Mouse (Mus musculus) C2C12 (cell line): ENCODE data around the gene Fras1. TPM values are rescaled to one million over a fixed set of nuclear protein-coding genes. Genes with fewer than 3 reads are reported as not detected.

Experiments
- H3K27me3 ChIP-seq: one replicate; pipeline ENCODE4 v1.6.1; 2011; ENCODE audit not compliant: control insufficient read depth, insufficient read depth, insufficient read length
- H3K36me3 ChIP-seq: one replicate; pipeline ENCODE4 v1.6.1; 2011; ENCODE audit not compliant: control insufficient read depth, insufficient read depth
- H3K4me3 ChIP-seq: one replicate; pipeline ENCODE4 v1.5.1; 2011; ENCODE audit warnings: mild to moderate bottlenecking, control low read depth; ENCODE audit not compliant: poor library complexity, insufficient read depth, severe bottlenecking
- H3K79me2 ChIP-seq: one replicate; pipeline ENCODE4 v1.6.1; 2011; ENCODE audit not compliant: control insufficient read depth, insufficient read depth
- H3K79me3 ChIP-seq: one replicate; pipeline ENCODE4 v1.6.1; 2011; ENCODE audit warnings: low read depth, control low read depth
- H3ac ChIP-seq: one replicate; pipeline ENCODE3; 2011; ENCODE audit warnings: low read depth; ENCODE audit not compliant: control insufficient read depth, insufficient read length
- CEBPB ChIP-seq: IDR thresholded peaks from one replicate; pipeline ENCODE4 v1.6.1; 2011; ENCODE audit warnings: low read depth, mild to moderate bottlenecking, control low read depth, moderate library complexity
- CTCF ChIP-seq: IDR thresholded peaks from one replicate; pipeline ENCODE4 v1.5.1; 2011; ENCODE audit not compliant: control insufficient read depth, insufficient read depth, insufficient read length
- FOSL1 ChIP-seq: IDR thresholded peaks from one replicate; pipeline ENCODE4 v1.8.0; 2011; ENCODE audit warnings: mild to moderate bottlenecking, low read length; ENCODE audit not compliant: poor library complexity, insufficient read depth, severe bottlenecking
- MAX ChIP-seq: IDR thresholded peaks from one replicate; pipeline ENCODE4 v1.6.1; 2011; ENCODE audit warnings: mild to moderate bottlenecking, control low read depth
- MYOD1 ChIP-seq: IDR thresholded peaks from one replicate; pipeline ENCODE4 v1.6.1; 2011; ENCODE audit warnings: low read depth; ENCODE audit not compliant: control insufficient read depth, insufficient read length
- MYOG ChIP-seq: IDR thresholded peaks from one replicate; pipeline ENCODE4 v1.6.1; 2011; ENCODE audit not compliant: control insufficient read depth, insufficient read length; ENCODE audit errors: extremely low read depth
- USF1 ChIP-seq: IDR thresholded peaks from one replicate; pipeline ENCODE4 v1.6.1; 2011; ENCODE audit warnings: low read depth, mild to moderate bottlenecking, control low read depth, moderate library complexity
- polyA plus RNA-seq: library from polyadenylated mRNA; unstranded; fragments of >200 nt; fragmentation: generic; extraction: Trizol; gene quantifications from one replicate; pipeline ENCODE4 v1.2.1, GENCODE M21; 2012; ENCODE audit warnings: missing spikeins

Fras1 gene
- polyA plus RNA-seq, 1 experiment, result 0.11 TPM

DNA sequence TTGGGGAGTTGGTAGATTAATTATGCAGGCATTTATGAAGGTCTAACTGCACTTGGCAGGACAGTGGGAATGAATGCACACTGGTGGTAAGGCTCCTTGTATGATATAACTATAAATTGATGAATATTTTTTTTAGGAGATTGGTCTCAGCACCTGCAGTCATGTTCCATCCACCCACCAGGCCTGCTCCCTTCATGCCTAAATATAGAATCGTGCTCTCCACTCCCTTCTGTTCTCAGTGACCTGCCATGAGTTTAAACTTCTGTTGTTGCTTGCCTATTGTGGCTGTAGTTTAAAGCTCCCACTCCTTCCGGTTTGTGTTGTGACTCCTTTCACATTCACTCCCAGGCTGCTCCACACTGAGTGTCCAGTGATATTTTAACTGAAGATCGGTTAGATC, 80.7 kb downstream of the Fras1 start:
- TF ChIP-seq MAX, result no peak
- no peak for TF ChIP-seq CTCF
- no peak for TF ChIP-seq USF1
- TF ChIP-seq MYOD1, result no peak
- no peak for TF ChIP-seq CEBPB
- no peak for TF ChIP-seq FOSL1
- no peak for TF ChIP-seq MYOG
- no peaks in the 10 kb centered on the region for H3K36me3 ChIP-seq

DNA sequence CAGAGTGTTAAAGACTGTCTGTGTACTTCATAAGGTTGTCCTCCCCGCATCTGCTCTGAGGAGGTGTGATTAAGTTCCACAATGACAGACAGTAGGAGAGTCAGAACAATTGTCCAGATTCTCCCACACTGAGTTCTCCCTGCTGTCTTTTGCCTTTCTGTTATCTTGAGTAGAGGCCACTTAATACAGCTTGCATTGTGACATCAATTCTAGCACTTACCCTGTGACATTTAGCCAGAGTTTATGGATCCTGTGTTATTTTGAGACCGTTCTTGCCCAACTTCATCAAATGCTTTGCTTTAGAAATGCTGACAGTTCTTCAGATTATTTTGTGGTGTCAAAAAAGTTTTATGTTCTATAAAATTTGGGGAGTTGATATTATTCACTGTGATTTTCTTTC, 81.5 kb downstream of the Fras1 start:
- Histone ChIP-seq H3K27me3 (no peaks in the 10 kb centered on the region), H3K36me3 (no peaks in the 10 kb centered on the region), H3K79me3 (no peaks in the 10 kb centered on the region), H3K4me3 (no peak overlapping the region), H3ac (no peak overlapping the region), H3K79me2 (no peaks in the 10 kb centered on the region)
- no peak for TF ChIP-seq MYOG
- no peak for TF ChIP-seq CTCF
- TF ChIP-seq MAX, result no peak
- no peak for TF ChIP-seq CEBPB
- TF ChIP-seq MYOD1, result no peak
- no peak for TF ChIP-seq FOSL1

More for the DNA sequence above, 80.7 kb downstream of the Fras1 start:
- H3K79me2 ChIP-seq, result no peaks in the 10 kb centered on the region
- no peaks in the 10 kb centered on the region for H3K27me3 ChIP-seq
- no peak overlapping the region for H3ac ChIP-seq
- H3K79me3 ChIP-seq, result no peaks in the 10 kb centered on the region
- H3K4me3 ChIP-seq, result no peak overlapping the region

DNA sequence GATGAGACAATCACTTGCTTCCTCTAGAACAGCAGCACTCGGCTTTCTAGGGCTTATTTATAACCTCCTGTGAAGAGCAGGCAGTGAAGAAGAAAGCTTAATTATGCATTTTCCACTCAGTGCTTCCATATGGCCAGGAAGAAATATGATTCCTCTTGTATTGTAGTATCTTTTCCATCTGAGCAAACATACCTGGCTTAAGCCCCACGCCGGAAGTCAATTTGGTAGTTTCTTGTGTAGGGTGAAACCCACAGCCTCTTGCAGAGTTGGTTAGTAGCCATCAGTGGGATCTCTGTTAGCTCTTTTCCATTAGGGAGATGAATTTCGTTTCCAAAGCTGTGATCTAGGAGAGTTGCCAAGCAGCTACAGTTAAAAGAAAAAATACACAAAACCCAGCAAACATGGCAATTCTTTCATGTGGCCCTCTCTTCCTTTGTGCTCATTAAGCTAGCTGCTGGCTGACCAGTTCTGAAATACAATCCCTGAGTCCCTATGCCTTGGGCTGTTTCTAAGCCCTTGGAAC, 83.7 kb downstream of the Fras1 start:
- H3K27me3 ChIP-seq, result no peaks in the 10 kb centered on the region
- no peaks in the 10 kb centered on the region for H3K79me3 ChIP-seq
- no peaks in the 10 kb centered on the region for H3K79me2 ChIP-seq
- H3K4me3 ChIP-seq, result no peak overlapping the region
- no peaks in the 10 kb centered on the region for H3K36me3 ChIP-seq
- no peak overlapping the region for H3ac ChIP-seq
- TF ChIP-seq MYOG, result no peak
- TF ChIP-seq USF1, result no peak
- TF ChIP-seq MAX, result no peak
- no peak for TF ChIP-seq FOSL1
- TF ChIP-seq CTCF, result no peak

DNA sequence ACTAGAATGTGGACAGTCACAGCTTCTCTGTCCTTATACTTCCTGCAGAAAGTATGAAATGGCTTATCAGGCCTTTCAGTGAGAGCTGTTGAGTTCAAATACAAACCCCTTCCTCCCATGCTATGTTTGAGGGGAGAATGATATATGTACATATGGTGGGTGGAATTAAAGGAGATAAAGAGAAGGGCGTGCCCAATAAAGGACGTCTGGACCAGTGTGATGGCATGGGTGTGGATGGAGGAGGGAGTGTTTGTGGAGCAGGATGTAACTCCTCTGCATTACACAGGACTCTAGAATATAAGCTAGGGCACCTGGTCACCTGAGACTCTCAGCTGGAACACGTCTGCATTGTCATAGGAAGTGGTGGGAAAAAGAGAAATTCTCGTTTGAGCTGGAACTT, 85.8 kb downstream of the Fras1 start:
- Histone ChIP-seq H3K27me3 (no peaks in the 10 kb centered on the region), H3K4me3 (no peak overlapping the region), H3K79me2 (no peaks in the 10 kb centered on the region), H3K36me3 (no peaks in the 10 kb centered on the region), H3ac (no peak overlapping the region), H3K79me3 (no peaks in the 10 kb centered on the region)
- TF ChIP-seq MYOD1, result no peak
- TF ChIP-seq MYOG, result no peak
- TF ChIP-seq CTCF, result no peak
- TF ChIP-seq USF1, result no peak
- TF ChIP-seq CEBPB, result no peak
- no peak for TF ChIP-seq MAX
- TF ChIP-seq FOSL1, result no peak

DNA sequence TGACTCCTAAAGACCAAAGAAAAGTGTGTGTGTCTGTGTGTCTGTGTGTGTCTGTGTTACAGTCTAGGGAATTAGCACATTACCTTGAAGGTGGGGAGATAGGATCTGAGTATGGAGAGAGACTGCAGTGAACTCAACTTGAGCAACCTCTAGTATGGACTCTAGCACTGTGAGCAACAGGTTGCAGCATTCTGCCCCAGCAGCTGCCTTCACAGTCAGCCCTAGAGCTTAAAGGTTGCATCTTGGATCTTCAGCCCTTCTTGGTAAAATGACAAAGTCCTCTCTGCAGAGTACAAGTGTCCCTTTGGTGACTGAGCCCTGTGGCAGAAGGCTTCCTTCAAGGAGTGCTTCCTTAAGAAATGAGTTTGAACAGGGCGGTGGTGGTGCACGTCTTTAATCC, 88.4 kb downstream of the Fras1 start:
- Histone ChIP-seq H3ac (no peak overlapping the region), H3K27me3 (no peaks in the 10 kb centered on the region), H3K4me3 (no peak overlapping the region), H3K79me2 (no peaks in the 10 kb centered on the region), H3K79me3 (no peaks in the 10 kb centered on the region), H3K36me3 (no peaks in the 10 kb centered on the region)
- no peak for TF ChIP-seq MYOD1
- no peak for TF ChIP-seq FOSL1
- no peak for TF ChIP-seq CTCF
- no peak for TF ChIP-seq MAX
- no peak for TF ChIP-seq MYOG
- no peak for TF ChIP-seq USF1
- no peak for TF ChIP-seq CEBPB

DNA sequence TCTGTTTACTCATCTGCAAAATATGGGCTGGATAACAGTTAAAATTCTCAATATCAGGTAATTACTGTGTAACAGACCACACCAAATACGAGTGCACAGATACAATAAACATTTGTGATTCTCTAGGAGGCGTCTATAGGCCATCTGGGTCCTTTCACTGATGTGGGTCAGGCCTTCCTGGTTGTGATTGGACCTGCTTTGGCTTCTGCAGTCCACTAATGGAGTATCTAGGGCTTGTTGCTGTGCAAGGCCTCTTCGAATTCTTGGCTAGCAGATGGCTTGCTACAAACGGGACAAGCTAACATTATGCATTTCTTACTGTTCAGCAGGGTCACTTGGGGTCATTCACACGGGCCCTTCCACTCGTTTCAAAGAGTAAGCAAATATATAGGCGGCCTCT, 92.7 kb downstream of the Fras1 start:
- Histone ChIP-seq H3K27me3 (no peaks in the 10 kb centered on the region), H3K36me3 (no peaks in the 10 kb centered on the region), H3K79me3 (no peaks in the 10 kb centered on the region), H3K79me2 (no peaks in the 10 kb centered on the region), H3K4me3 (no peak overlapping the region), H3ac (no peak overlapping the region)
- TF ChIP-seq MAX, result no peak
- no peak for TF ChIP-seq CEBPB
- no peak for TF ChIP-seq MYOG
- TF ChIP-seq MYOD1, result no peak
- TF ChIP-seq USF1, result no peak
- TF ChIP-seq CTCF, result no peak
- TF ChIP-seq FOSL1, result no peak
